Mouse (Mus musculus) E14TG2a.4 (cell line): ENCODE measurements at regions not wholly inside any gene's neighbourhood (a gene's known extent, or its start where the extent isn't known, plus 50 kb on each side); places are given as distances from the start of the nearest gene placed in this dataset.

Experiments used
- H3K27me3 ChIP-seq: 2 replicates; pipeline ENCODE4 v1.6.1; 2014; ENCODE audit warnings: low read length, control low read depth; ENCODE audit not compliant: insufficient read depth
- H3K36me3 ChIP-seq: 2 replicates; pipeline ENCODE4 v1.6.1; 2014; ENCODE audit warnings: low read length, control low read depth; ENCODE audit not compliant: insufficient read depth
- H3K4me1 ChIP-seq: replicated peaks from 2 replicates; pipeline ENCODE4 v1.6.1; 2014; ENCODE audit warnings: low read depth, low read length, control low read depth
- H3K4me3 ChIP-seq: replicated peaks from 2 replicates; pipeline ENCODE4 v1.5.1; 2014; ENCODE audit warnings: mild to moderate bottlenecking, low read length
- H3K9me3 ChIP-seq: 2 replicates; pipeline ENCODE4 v1.6.1; 2014; ENCODE audit warnings: low read length, control low read depth
- CTCF ChIP-seq: conservative IDR thresholded peaks from 2 replicates; pipeline ENCODE4 v1.5.1; 2014; ENCODE audit warnings: low read length
- NANOG ChIP-seq: IDR thresholded peaks from 2 replicates; pipeline ENCODE4 v1.6.1; 2014; ENCODE audit warnings: borderline replicate concordance, low read length, mixed read lengths
- POU5F1 ChIP-seq: IDR thresholded peaks from 2 replicates; pipeline ENCODE4 v1.6.1; 2014; ENCODE audit warnings: low read length, borderline replicate concordance

DNA sequence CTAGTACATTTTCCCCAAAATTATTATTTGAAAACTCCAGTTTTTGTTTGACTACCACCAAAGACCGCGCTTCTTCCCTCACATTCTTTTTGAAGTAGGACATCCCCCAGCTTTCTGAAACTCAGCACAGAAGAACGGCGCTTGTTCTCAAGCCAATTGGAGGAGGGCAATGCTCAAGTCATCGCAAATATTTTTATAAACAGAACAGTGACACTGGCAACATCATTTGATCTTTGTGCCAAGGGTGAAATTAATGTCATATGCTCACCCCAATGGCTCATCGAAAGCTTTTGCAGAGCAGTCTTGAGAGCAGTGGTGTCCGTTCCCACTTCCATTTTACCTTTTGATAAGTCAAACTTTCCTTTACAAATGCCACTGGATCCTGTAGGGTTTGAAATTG is 420.5 kb upstream of the Zeb2 start:
- H3K9me3 ChIP-seq, result no peaks in the 10 kb centered on the region
- no peak for TF ChIP-seq NANOG
- TF ChIP-seq POU5F1, result no peak
- TF ChIP-seq CTCF, result no peak

DNA sequence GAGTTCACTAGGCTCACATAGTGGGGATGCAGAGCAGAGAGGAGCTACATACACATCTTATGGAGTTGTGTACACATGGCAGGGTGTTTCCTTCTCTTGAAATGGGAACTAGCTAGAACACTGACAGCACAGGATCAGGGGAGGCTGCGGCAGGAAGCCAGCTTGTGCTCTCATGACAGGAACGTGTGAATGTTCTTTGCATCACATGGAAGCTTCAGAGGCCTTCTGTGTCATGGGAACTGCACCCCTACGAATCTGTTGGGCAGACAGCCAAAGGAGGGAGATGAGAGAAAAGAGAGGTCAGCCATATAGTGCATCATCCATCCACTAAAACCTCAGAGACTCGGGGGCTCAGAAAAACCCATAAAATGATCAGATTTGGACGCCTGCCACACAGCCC is 417.6 kb upstream of the Zeb2 start:
- Histone ChIP-seq H3K36me3 (no peaks in the 10 kb centered on the region), H3K4me3 (no peak overlapping the region), H3K9me3 (no peaks in the 10 kb centered on the region), H3K27me3 (no peaks in the 10 kb centered on the region), H3K4me1 (no peaks in the 10 kb centered on the region)
- TF ChIP-seq NANOG (no peak), POU5F1 (no peak), CTCF (no peak)

More for the DNA sequence above, 420.5 kb upstream of the Zeb2 start:
- Histone ChIP-seq H3K4me3 (no peak overlapping the region), H3K36me3 (no peaks in the 10 kb centered on the region), H3K4me1 (no peaks in the 10 kb centered on the region), H3K27me3 (no peaks in the 10 kb centered on the region)

DNA sequence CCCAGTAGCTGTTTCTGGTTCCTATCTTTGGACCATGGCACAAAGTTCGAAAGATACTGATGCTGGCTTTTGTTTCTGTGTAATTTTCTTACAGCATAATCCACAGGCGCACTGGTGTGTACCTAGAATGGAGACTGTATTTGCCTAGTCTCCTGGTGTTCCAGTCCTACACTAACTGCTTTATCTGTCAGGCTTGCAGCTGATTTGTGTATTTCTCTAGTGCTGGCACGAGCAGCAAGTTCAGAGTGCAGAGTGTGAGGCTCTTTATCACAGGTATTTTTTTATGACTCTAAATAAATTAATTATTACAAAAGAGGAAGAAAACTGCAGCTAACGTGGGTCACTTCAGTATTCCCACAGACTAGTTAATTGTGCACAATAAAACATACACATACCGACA is 405.1 kb upstream of the Zeb2 start:
- TF ChIP-seq CTCF (no peak), POU5F1 (no peak), NANOG (no peak)
- Histone ChIP-seq H3K36me3 (no peaks in the 10 kb centered on the region), H3K4me3 (no peak overlapping the region), H3K9me3 (no peaks in the 10 kb centered on the region), H3K4me1 (no peaks in the 10 kb centered on the region), H3K27me3 (no peaks in the 10 kb centered on the region)

DNA sequence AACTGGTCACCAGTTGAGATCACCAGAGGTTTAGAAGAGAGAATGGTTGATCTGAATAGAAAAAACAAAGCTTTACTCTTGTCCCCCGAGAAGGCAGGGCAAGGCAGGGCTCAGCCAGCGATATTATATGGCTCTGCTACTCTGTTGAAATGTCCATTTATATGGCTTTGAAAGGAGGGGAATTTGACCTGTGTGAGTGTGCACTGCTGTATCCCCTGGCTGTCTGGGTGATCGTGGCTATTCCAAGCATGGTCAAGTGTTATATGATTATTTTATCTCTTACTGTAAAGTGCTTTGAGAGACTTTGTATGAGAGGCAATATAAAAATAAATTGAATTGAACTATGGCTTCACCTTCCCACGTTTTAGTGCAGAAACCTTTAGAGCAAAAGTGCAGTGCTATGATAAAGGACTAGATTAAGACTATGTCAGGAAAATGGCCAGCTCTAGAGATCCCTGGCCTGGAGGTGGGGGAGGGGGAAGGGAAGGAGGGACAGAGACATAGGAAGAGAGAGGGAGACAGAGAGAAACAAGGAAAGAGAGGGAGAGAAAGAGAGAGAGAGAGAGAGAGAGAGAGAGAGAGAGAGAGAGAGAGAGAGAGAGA is 402.5 kb upstream of the Zeb2 start:
- no peak overlapping the region for H3K4me3 ChIP-seq
- no peaks in the 10 kb centered on the region for H3K9me3 ChIP-seq
- H3K4me1 ChIP-seq, result no peaks in the 10 kb centered on the region
- no peaks in the 10 kb centered on the region for H3K27me3 ChIP-seq
- H3K36me3 ChIP-seq, result no peaks in the 10 kb centered on the region
- TF ChIP-seq CTCF (no peak), NANOG (no peak), POU5F1 (no peak)

DNA sequence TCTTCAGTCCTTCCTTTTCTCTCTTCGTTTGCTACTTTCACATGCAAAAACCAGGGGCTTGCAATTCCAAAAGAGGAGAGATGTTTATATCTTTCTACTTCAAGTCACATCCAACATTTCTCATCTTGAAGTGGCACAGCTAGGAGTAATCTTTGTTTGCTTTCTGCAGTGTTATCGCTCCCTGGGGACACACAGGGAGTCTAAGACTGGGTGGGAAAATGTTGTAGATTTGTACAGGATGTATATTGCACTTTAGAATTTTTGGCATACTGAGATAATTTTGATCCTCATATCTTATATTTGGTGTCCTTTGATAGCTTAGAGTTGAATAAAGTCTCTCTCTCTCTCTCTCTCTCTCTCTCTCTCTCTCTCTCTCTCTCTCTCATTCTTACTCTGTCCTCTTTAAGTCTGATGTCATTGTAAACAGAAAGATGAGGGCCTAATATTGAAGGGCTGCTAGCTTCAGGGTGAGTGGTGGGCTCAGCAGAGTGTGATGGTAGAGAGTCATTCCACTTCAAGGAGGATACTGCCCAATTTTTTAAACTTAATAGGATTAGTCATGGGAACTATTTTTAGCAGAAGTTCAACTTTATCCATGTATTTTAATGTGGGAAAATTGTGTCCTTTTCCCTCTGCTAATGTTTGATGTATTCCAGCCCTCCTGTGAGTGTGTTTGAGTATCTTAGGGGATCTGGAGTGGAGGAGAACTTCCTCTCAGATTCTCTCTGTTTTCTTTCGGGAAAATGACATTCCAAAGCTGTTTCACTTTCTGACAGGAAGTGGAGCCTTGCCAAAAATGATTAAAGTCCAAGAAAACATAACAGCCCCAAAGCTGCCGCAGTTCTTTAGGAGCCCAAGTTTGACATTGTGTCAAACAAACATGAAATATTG is 397.3 kb upstream of the Zeb2 start:
- Histone ChIP-seq H3K27me3 (no peaks in the 10 kb centered on the region), H3K4me1 (no peaks in the 10 kb centered on the region), H3K9me3 (no peaks in the 10 kb centered on the region), H3K36me3 (no peaks in the 10 kb centered on the region), H3K4me3 (no peak overlapping the region)
- TF ChIP-seq CTCF (no peak), NANOG (no peak)

DNA sequence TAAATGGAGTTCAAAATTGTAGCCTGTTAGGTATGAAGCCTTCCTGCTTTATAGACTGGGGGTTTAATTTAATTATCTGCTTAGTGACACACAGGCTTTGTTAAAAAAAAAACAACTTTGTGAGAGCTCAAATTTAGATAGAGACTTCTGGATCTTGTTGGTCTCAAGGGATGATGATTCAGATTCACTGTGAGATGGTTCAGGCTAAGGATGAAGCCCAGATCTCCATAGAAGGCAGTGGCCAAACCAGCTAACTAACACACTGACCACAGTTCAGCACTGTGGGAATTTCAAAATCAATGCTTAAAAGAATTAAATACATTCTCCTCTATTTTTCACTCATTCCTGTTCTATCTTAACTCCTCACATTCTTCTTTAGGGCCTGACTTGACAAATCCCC is 395.7 kb upstream of the Zeb2 start:
- Histone ChIP-seq H3K9me3 (no peaks in the 10 kb centered on the region), H3K27me3 (no peaks in the 10 kb centered on the region), H3K4me1 (no peaks in the 10 kb centered on the region), H3K36me3 (no peaks in the 10 kb centered on the region), H3K4me3 (no peak overlapping the region)
- no peak for TF ChIP-seq NANOG
- no peak for TF ChIP-seq POU5F1
- TF ChIP-seq CTCF, result no peak

DNA sequence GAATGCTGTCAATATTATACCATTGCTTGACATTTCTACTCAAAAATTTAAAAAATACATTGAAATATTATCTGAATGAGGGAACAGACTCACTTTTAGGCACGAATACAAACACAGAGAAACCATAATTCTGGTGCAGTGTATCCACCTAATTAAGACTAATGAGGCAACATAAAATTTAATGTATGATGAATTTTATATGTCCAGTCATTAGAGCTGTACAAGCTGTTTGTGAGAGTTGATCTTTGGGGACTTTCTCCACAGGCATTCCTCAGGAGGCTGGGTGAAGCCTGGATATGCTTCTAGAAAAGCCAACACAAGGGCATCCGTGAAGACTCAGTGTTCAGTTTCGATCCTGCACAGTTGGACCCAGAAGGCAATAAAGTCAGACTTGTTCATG is 394.6 kb upstream of the Zeb2 start:
- Histone ChIP-seq H3K36me3 (no peaks in the 10 kb centered on the region), H3K9me3 (no peaks in the 10 kb centered on the region), H3K27me3 (no peaks in the 10 kb centered on the region), H3K4me1 (no peaks in the 10 kb centered on the region), H3K4me3 (no peak overlapping the region)
- TF ChIP-seq NANOG (no peak), CTCF (no peak), POU5F1 (no peak)

DNA sequence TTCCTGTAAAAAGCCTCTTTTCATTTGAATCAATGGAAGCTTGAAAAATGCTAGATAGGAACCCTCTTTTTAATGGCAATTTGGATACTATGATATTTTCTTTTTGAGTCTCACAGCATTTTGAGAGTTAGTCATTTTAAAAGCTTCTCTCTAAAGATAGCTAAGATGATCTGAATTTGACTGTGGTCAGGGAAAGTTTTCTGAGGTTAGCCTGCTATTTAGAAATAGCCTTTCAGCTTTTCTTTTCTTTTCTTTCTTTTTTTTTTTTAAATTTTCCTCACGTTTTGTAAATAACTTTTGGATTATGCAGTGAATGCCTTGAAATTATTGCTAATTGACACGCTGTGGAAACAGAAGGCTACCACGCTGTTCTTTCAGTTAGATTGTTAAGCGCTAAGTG is 387.3 kb upstream of the Zeb2 start:
- Histone ChIP-seq H3K4me1 (no peaks in the 10 kb centered on the region), H3K36me3 (no peaks in the 10 kb centered on the region), H3K4me3 (no peak overlapping the region), H3K9me3 (no peaks in the 10 kb centered on the region), H3K27me3 (no peaks in the 10 kb centered on the region)
- TF ChIP-seq POU5F1 (no peak), CTCF (no peak), NANOG (no peak)

DNA sequence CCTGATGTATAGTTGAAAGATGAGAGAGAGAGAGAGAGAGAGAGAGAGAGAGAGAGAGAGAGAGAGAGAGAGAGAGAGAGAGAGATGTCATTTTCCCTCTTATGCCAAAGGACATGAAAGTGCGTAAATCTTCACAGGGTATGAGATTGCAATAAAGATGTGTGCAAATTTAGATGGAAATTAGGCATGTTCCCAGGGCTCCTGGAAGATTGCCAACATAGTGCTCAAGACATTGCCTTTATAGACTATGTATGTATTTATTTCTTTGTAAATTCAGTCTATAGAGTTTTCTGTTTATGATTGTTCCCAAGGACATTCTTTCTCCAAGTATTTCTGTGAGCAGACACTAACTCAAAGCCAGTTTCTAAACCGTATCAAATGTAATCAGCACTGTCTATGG is 376.5 kb upstream of the Zeb2 start:
- no peak overlapping the region for H3K4me3 ChIP-seq
- no peaks in the 10 kb centered on the region for H3K36me3 ChIP-seq
- no peaks in the 10 kb centered on the region for H3K9me3 ChIP-seq
- H3K4me1 ChIP-seq, result no peaks in the 10 kb centered on the region
- no peak for TF ChIP-seq POU5F1
- TF ChIP-seq CTCF, result no peak
- no peak for TF ChIP-seq NANOG
- H3K27me3 ChIP-seq, result no peaks in the 10 kb centered on the region
